Mouse (Mus musculus) MEL (cell line): ENCODE data around the gene Chka. TPM values are rescaled to one million over a fixed set of nuclear protein-coding genes. Genes with fewer than 3 reads are reported as not detected.

Experiments used
- DNase-seq: peaks from one replicate; pipeline ENCODE4 v3.0.0; 2011; ENCODE audit warnings: low read depth, low spot score
- H3K27ac ChIP-seq: 2 replicates; pipeline ENCODE4 v1.5.1; 2012; ENCODE audit warnings: low read depth, mild to moderate bottlenecking, control low read depth, low read length, moderate library complexity; ENCODE audit not compliant: control insufficient read depth
- H3K27me3 ChIP-seq, 2 experiments: fragments of 150-350 bp in 1 of 2; sonication (generic) in 1 of 2; 2 replicates each; pipeline ENCODE4 v1.6.1; 2012; ENCODE audit warnings: low read length in 2 of 2, mild to moderate bottlenecking in 2 of 2, improper control_type of control experiment in 1 of 2, moderate library complexity in 1 of 2; ENCODE audit not compliant: insufficient read depth in 2 of 2, control insufficient read depth in 1 of 2
- H3K36me3 ChIP-seq, 2 experiments: 2 replicates each; pipeline ENCODE4 v1.6.1; 2012 to 2014; ENCODE audit warnings: low read length in 2 of 2, improper control_type of control experiment in 1 of 2, inconsistent platforms in 1 of 2, mild to moderate bottlenecking in 1 of 2; ENCODE audit not compliant: insufficient read depth in 2 of 2, control insufficient read depth in 1 of 2
- H3K4me1 ChIP-seq, 2 experiments: fragments of 150-350 bp in 1 of 2; sonication (generic) in 1 of 2; 2 replicates each; pipeline ENCODE4 v1.6.1; 2012; ENCODE audit warnings: low read length in 2 of 2, improper control_type of control experiment in 1 of 2, mild to moderate bottlenecking in 1 of 2; ENCODE audit not compliant: insufficient read depth in 2 of 2, control insufficient read depth in 1 of 2
- H3K4me3 ChIP-seq, 2 experiments: fragments of 150-350 bp in 1 of 2; sonication (generic) in 1 of 2; 2 replicates each; pipeline ENCODE4 v1.5.1; 2012; ENCODE audit warnings: low read depth in 2 of 2, low read length in 2 of 2, mild to moderate bottlenecking in 2 of 2, moderate library complexity in 2 of 2, control low read depth in 1 of 2, improper control_type of control experiment in 1 of 2; ENCODE audit not compliant: control insufficient read depth in 1 of 2, insufficient read depth in 1 of 2
- H3K79me2 ChIP-seq: 2 replicates; pipeline ENCODE4 v1.6.1; 2012; ENCODE audit warnings: mild to moderate bottlenecking, low read length, moderate library complexity; ENCODE audit not compliant: control insufficient read depth, poor library complexity, insufficient read depth
- H3K9ac ChIP-seq: 2 replicates; pipeline ENCODE4 v1.6.1; 2012; ENCODE audit warnings: low read depth, mild to moderate bottlenecking, control low read depth, low read length, moderate library complexity; ENCODE audit not compliant: control insufficient read depth, poor library complexity, severe bottlenecking
- H3K9me3 ChIP-seq: fragments of 150-350 bp; sonication (generic); replicated peaks from 2 replicates; pipeline ENCODE4 v1.6.1; 2012; ENCODE audit warnings: mild to moderate bottlenecking, low read length, improper control_type of control experiment, moderate library complexity; ENCODE audit not compliant: insufficient read depth
- BHLHE40 ChIP-seq: IDR thresholded peaks from 2 replicates; pipeline ENCODE4 v1.6.1; 2012; ENCODE audit warnings: low read depth, mild to moderate bottlenecking, inconsistent platforms, low read length, improper control_type of control experiment, borderline replicate concordance
- CHD2 ChIP-seq: IDR thresholded peaks from 2 replicates; pipeline ENCODE4 v1.6.1; 2011; ENCODE audit warnings: low read length, improper control_type of control experiment
- CTCF ChIP-seq, 3 experiments: IDR thresholded peaks in 2 of 3; conservative IDR thresholded peaks in 1 of 3; 2 replicates each; pipeline ENCODE4 v1.5.1; 2011 to 2012; ENCODE audit warnings: low read length in 3 of 3, low read depth in 2 of 3, mild to moderate bottlenecking in 2 of 3, improper control_type of control experiment in 1 of 3, inconsistent platforms in 1 of 3, mixed read lengths in 1 of 3, moderate library complexity in 1 of 3; ENCODE audit not compliant: control insufficient read depth in 1 of 3, insufficient read depth in 1 of 3, poor library complexity in 1 of 3, severe bottlenecking in 1 of 3
- E2F4 ChIP-seq: IDR thresholded peaks from 2 replicates; pipeline ENCODE4 v1.6.1; 2011; ENCODE audit warnings: low read depth, low read length, improper control_type of control experiment, borderline replicate concordance
- EP300 ChIP-seq, 2 experiments: IDR thresholded peaks; 2 replicates each; pipeline ENCODE4 v1.6.1; 2011; ENCODE audit warnings: improper control_type of control experiment in 2 of 2, low read length in 2 of 2, low read depth in 1 of 2, mild to moderate bottlenecking in 1 of 2
- ETS1 ChIP-seq: IDR thresholded peaks from 2 replicates; pipeline ENCODE4 v1.6.1; 2012; ENCODE audit warnings: low read depth, mild to moderate bottlenecking, inconsistent platforms, low read length, improper control_type of control experiment, moderate library complexity
- GATA1 ChIP-seq: IDR thresholded peaks from 2 replicates; pipeline ENCODE4 v1.6.1; 2011; ENCODE audit warnings: low read depth, low read length, improper control_type of control experiment
- HCFC1 ChIP-seq: IDR thresholded peaks from 2 replicates; pipeline ENCODE4 v1.6.1; 2012; ENCODE audit warnings: low read depth, mild to moderate bottlenecking, inconsistent platforms, low read length, improper control_type of control experiment, moderate library complexity
- KAT2A ChIP-seq: conservative IDR thresholded peaks from 2 replicates; pipeline ENCODE4 v1.6.1; 2012; ENCODE audit warnings: low read depth, low read length, improper control_type of control experiment, inconsistent platforms
- MAFK ChIP-seq: IDR thresholded peaks from 2 replicates; pipeline ENCODE4 v1.6.1; 2011; ENCODE audit warnings: low read depth, mild to moderate bottlenecking, low read length, improper control_type of control experiment, borderline replicate concordance
- MAZ ChIP-seq: IDR thresholded peaks from 2 replicates; pipeline ENCODE4 v1.6.1; 2012; ENCODE audit warnings: low read depth, mild to moderate bottlenecking, inconsistent platforms, low read length, improper control_type of control experiment
- MYB ChIP-seq: IDR thresholded peaks from 2 replicates; pipeline ENCODE4 v1.6.1; 2011; ENCODE audit warnings: mild to moderate bottlenecking, low read depth, low read length, improper control_type of control experiment
- NELFE ChIP-seq: IDR thresholded peaks from 2 replicates; pipeline ENCODE4 v1.6.1; 2011; ENCODE audit warnings: low read depth, low read length, improper control_type of control experiment
- NRF1 ChIP-seq: IDR thresholded peaks from 2 replicates; pipeline ENCODE4 v1.6.1; 2014; ENCODE audit warnings: low read depth, mild to moderate bottlenecking, inconsistent platforms, low read length, improper control_type of control experiment, moderate library complexity; ENCODE audit not compliant: poor library complexity, insufficient read depth, severe bottlenecking
- POLR2A ChIP-seq, 2 experiments: IDR thresholded peaks; 2 replicates each; pipeline ENCODE4 v1.6.1; 2011 to 2012; ENCODE audit warnings: low read length in 2 of 2, mild to moderate bottlenecking in 2 of 2, control low read depth in 1 of 2, improper control_type of control experiment in 1 of 2, low read depth in 1 of 2, moderate library complexity in 1 of 2; ENCODE audit not compliant: control insufficient read depth in 1 of 2, insufficient read depth in 1 of 2, poor library complexity in 1 of 2
- POLR2AphosphoS2 ChIP-seq: IDR thresholded peaks from 2 replicates; pipeline ENCODE4 v1.6.1; 2011; ENCODE audit warnings: low read length, improper control_type of control experiment
- RAD21 ChIP-seq: IDR thresholded peaks from 2 replicates; pipeline ENCODE4 v1.6.1; 2011; ENCODE audit warnings: mild to moderate bottlenecking, low read depth, low read length, improper control_type of control experiment
- RCOR1 ChIP-seq: IDR thresholded peaks from 2 replicates; pipeline ENCODE4 v1.6.1; 2012; ENCODE audit warnings: low read depth, mild to moderate bottlenecking, inconsistent platforms, low read length, improper control_type of control experiment
- SIN3A ChIP-seq: IDR thresholded peaks from 2 replicates; pipeline ENCODE4 v1.6.1; 2012; ENCODE audit warnings: low read length, improper control_type of control experiment, inconsistent platforms
- TAL1 ChIP-seq: IDR thresholded peaks from 2 replicates; pipeline ENCODE4 v1.6.1; 2012; ENCODE audit warnings: mild to moderate bottlenecking, inconsistent platforms, low read length, moderate library complexity, mixed read lengths
- ZC3H11A ChIP-seq: IDR thresholded peaks from 2 replicates; pipeline ENCODE4 v1.6.1; 2012; ENCODE audit warnings: low read depth, mild to moderate bottlenecking, inconsistent platforms, low read length, improper control_type of control experiment
- polyA plus RNA-seq, 2 experiments: library from polyadenylated mRNA; stranded (reverse) in 1 of 2; unstranded in 1 of 2; fragments of >175 nt in 1 of 2; fragments of >200 nt in 1 of 2; gene quantifications; 2 replicates each; pipeline versions ENCODE4 v1.2.1 to v1.2.4; 2012; ENCODE audit warnings: low replicate concordance in 2 of 2, low read depth in 1 of 2; ENCODE audit not compliant: insufficient read length in 2 of 2, insufficient read depth in 1 of 2, missing spikeins in 1 of 2
- total RNA-seq: library from RNA; depleted of rRNA; stranded (reverse); fragments of 300-350 nt; gene quantifications from 2 replicates; pipeline ENCODE4 v1.2.3, GENCODE M21; 2012

Chka gene
- total and polyA plus RNA-seq, 3 experiments, result 12.5 to 21.0 TPM; not detected in 1

- H3K9me3 ChIP-seq, result no peaks in the 10 kb centered on the region
- H3K4me3 ChIP-seq, result no peak overlapping the region
- no peak overlapping the region for H3K27ac ChIP-seq
- H3K9ac ChIP-seq, result no peak overlapping the region
- no peaks in the 10 kb centered on the region for H3K79me2 ChIP-seq
- peaks cover 0 to 2% of the 10 kb centered on the region in 2 experiments; a peak in 1 of 4 replicates for H3K36me3 ChIP-seq
- no peaks in the 10 kb centered on the region for H3K27me3 ChIP-seq
- TF ChIP-seq BHLHE40 (no peak), MAFK (no peak), RCOR1 (no peak), MAZ (no peak), RAD21 (no peak), GATA1 (no peak), CTCF (IDR thresholded peaks at IDR 0.05 in 2 of 3, conservative IDR thresholded peaks at IDR 0.05 in 1 of 3; ENCODE audit: control insufficient read depth in 1 of 3, insufficient read depth in 1 of 3, low read depth in 2 of 3, low read length in 3 of 3, poor library complexity in 1 of 3, severe bottlenecking in 1 of 3) (no peak), POLR2AphosphoS2 (no peak), ZC3H11A (no peak), POLR2A (IDR thresholded peaks at IDR 0.05; ENCODE audit: control insufficient read depth in 1 of 2, insufficient read depth in 1 of 2, low read depth in 1 of 2, low read length in 2 of 2, poor library complexity in 1 of 2) (no peak), EP300 (IDR thresholded peaks at IDR 0.05; ENCODE audit: low read depth in 1 of 2, low read length in 2 of 2) (no peak), NELFE (no peak), ETS1 (no peak), CHD2 (no peak), KAT2A (no peak), MYB (no peak), HCFC1 (no peak)
- no peaks in the 10 kb centered on the region for H3K4me1 ChIP-seq
- DNase-seq, result no peak
Measured at GRCm38 (mm10) chr19:3845803-3846406, 5.7 kb upstream of the Chka start.

- H3K79me2 ChIP-seq, result peaks cover 2% of the 10 kb centered on the region; the same call in 1 of the 2 replicates
- H3K36me3 ChIP-seq, result peaks cover 0 to 2% of the 10 kb centered on the region in 2 experiments; a peak in 1 of 4 replicates
- no peak for TF ChIP-seq E2F4
- no peak for TF ChIP-seq TAL1
- TF ChIP-seq SIN3A, result no peak
- TF ChIP-seq NRF1, result no peak
- TF ChIP-seq, all 39 proteins: peak for 0
- no peak overlapping the region for H3K9ac ChIP-seq
- no peak for DNase-seq
- H3K27me3 ChIP-seq, result no peaks in the 10 kb centered on the region
- H3K27ac ChIP-seq, result no peak overlapping the region
- no peaks in the 10 kb centered on the region for H3K9me3 ChIP-seq
- H3K4me3 ChIP-seq, result no peak overlapping the region
- no peaks in the 10 kb centered on the region for H3K4me1 ChIP-seq
Measured at GRCm38 (mm10) chr19:3846676-3847604, 4.6 kb upstream of the Chka start.
